Mouse (Mus musculus): ENCODE measurements around the gene Akr1b3. TPM values are rescaled to one million over a fixed set of nuclear protein-coding genes. Genes with fewer than 3 reads are reported as not detected.
A peak's percentile ranks its signal among the peaks of the same experiment; 100 is the strongest.
"Not testable (repeated sequence)": the region's sequence is repeated elsewhere in the genome, so short reads cannot be mapped to it uniquely, and the experiment has no call there.

Akr1b3 gene
- polyA plus RNA-seq (2015; fragmentation: Nextera tagmentation; extraction: Ambion mirVana): 126 and 145 TPM in 2 replicates

DNA sequence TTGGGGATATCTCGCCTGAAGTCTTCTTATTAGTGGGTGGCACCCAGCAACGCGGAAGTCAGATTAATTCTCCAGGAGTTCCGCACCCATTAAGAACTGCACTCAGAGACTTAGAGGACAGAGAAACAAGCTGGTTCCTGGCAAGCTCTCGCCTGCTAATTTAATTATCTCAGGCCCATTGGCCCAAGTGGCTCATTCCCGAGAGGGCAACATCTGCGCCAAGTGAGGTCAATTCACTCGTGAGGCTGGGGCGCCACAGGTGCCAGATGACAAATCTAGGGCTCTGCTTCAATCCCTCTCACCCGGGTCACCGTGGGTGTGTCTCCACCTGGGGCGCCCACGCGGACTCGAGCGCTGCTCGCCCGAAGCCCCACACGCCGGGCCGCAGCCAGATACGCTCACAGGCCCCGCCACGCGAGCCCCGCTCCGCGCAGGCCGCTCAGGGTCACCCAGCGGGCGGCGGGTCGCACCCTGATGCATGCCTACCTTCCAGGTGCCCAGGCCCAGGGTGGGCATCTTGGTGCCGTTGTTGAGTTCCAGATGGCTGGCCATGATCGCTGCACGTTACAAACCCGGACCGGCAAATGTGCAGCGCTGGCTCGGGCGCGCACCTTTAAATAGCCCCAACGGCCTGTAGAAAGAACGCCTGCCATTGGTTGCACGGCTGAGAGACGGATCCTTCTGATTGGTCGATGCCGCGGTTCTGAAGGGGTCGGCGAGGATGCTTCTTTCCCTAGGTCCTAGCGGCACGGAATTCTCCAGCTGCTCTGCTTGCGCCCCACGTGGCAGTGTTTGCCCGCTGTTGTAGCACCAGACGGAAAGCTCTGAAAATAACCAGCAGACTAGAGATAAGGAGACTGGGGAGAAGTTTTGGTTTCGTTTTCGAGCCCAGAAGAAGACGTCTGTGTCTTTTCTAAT is at the start of gene Akr1b3:
Gene Akr1b3, minus strand, starts transcription at position 625 of the 918 bp plus-strand sequence.
- WGBS: under 1% methylated on average over 60 of the region's 60 CpGs
- peak; percentile 100 for ATAC-seq (ENCODE audit: low FRiP score)
- Histone ChIP-seq H3K27me3 (replicated peaks) (no peaks in the 10 kb centered on the region), H3K9ac (replicated peaks) (peak within 1 kb of the TSS; percentile 81), H3K4me2 (peak within 1 kb of the TSS; percentile 83), H3K27ac (replicated peaks) (peak within 1 kb of the TSS; percentile 66), H3K4me3 (replicated peaks) (peak within 1 kb of the TSS; percentile 75), H3K36me3 (no peaks in the 10 kb centered on the region), H3K4me1 (peaks cover 17% of the 10 kb centered on the region), H3K9me3 (replicated peaks) (no peaks in the 10 kb centered on the region)

DNA sequence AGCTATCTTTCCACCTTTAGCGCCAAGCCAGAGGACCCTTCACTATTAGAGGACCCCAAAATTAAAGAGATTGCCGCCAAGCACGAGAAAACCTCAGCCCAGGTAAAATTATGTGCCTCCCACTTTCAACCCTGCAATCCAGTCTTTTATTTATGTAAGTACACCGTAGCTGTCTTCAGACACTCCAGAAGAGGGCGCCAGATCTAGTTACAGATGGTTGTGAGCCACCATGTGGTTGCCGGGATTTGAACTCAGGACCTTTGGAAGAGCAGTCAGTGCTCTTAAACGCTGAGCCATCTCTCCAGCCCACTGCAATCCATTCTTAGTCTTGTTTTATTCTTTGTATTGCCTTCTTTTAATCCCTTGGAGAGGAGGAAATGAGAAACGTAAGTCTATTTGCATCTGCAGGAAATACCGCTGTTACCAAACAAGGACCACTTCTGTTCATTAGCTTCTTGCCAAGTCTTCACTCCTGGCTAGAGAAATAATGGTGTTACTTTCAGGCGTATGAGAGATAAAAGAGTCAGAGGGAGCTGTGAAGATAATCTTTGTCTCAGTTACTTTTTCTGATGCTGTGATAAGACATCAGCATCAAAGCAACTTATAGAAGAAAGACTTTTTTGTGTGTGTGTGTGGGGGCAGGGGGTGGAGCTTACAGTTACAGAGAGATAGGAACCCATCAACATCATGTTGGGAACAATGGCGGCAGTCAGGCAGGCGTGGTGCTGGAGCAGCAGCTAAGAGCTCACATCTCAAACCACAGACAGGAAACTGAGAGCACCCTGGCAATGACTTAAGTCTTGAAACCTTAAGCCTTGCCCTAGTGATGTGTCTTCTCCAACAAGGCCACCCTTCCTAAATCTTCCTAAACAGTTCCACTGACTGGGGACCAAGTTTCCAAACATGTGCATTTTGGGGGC is 47.2 kb upstream of the Akr1b3 start:
- 89% methylated on average over 12 of the region's 12 CpGs for WGBS
- no peak overlapping the region for H3K27ac ChIP-seq (replicated peaks)
- no peak for ATAC-seq (ENCODE audit: low FRiP score)

DNA sequence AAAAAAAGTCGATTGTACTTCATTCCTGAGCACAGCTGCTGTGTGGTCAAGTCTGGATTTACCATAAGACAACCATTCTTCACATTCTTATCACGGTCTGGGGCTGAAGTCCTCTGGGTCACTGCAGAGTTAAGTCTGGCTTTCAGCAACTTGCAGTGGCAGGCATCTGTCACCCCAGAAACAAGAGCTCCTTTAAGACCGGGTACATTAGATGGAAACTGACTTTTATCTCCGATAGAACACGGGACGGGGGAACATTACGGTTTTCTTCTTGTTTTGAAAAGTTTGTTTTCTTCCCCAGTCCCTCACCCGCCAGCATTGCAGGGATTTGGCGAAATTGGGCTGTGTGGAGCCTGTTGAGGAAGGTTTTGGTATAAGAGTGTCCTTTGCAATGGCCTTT is 38.6 kb upstream of the Akr1b3 start:
- H3K36me3 ChIP-seq: no peaks in the 10 kb centered on the region
- no peak overlapping the region for H3K4me3 ChIP-seq (replicated peaks)
- H3K4me2 ChIP-seq: no peak overlapping the region
- H3K27ac ChIP-seq (replicated peaks): no peak overlapping the region
- no peaks in the 10 kb centered on the region for H3K27me3 ChIP-seq (replicated peaks)
- H3K9ac ChIP-seq (replicated peaks): no peak overlapping the region
- no peaks in the 10 kb centered on the region for H3K9me3 ChIP-seq (replicated peaks)
- WGBS: 90% methylated on average over 9 of the region's 9 CpGs
- no peak for ATAC-seq (ENCODE audit: low FRiP score)
- 0 out of 2 replicates have a peak, but pooled peaks cover 7% of the 10 kb centered on the region for H3K4me1 ChIP-seq

More for the DNA sequence above, 47.2 kb upstream of the Akr1b3 start:
- H3K4me2 ChIP-seq: no peak overlapping the region
- H3K9me3 ChIP-seq (replicated peaks): no peaks in the 10 kb centered on the region
- no peaks in the 10 kb centered on the region for H3K27me3 ChIP-seq (replicated peaks)
- no peak overlapping the region for H3K4me3 ChIP-seq (replicated peaks)
- no peak overlapping the region for H3K9ac ChIP-seq (replicated peaks)
- H3K36me3 ChIP-seq: no peaks in the 10 kb centered on the region
- peaks cover 9% of the 10 kb centered on the region for H3K4me1 ChIP-seq

DNA sequence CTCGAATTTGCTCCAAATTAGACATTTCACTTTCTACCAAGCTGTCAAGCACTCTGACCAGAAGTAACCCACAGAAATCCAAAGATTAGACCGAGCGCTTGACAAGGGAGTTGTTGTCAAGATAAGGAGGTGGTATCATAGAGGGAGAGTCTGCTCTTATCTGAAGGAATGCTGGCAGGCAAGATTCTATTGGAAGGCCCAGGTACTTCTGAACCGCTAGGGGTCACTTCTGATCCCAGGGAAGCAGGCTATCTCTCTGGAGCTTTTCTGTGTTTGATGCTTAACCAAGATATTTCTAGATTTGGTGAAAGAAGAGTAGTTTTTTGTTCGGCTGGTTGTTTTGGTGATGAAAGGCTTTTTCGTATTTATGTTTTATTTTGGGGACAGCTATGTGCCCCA is 38.1 kb upstream of the Akr1b3 start:
- H3K36me3 ChIP-seq: no peaks in the 10 kb centered on the region
- no peak overlapping the region for H3K4me3 ChIP-seq (replicated peaks)
- 0 out of 2 replicates have a peak, but pooled peaks cover 7% of the 10 kb centered on the region for H3K4me1 ChIP-seq
- no peak overlapping the region for H3K4me2 ChIP-seq
- H3K9me3 ChIP-seq (replicated peaks): no peaks in the 10 kb centered on the region
- H3K9ac ChIP-seq (replicated peaks): no peak overlapping the region
- H3K27ac ChIP-seq (replicated peaks): no peak overlapping the region
- 83% methylated on average over 6 of the region's 6 CpGs for WGBS
- ATAC-seq (ENCODE audit: low FRiP score): no peak
- no peaks in the 10 kb centered on the region for H3K27me3 ChIP-seq (replicated peaks)

DNA sequence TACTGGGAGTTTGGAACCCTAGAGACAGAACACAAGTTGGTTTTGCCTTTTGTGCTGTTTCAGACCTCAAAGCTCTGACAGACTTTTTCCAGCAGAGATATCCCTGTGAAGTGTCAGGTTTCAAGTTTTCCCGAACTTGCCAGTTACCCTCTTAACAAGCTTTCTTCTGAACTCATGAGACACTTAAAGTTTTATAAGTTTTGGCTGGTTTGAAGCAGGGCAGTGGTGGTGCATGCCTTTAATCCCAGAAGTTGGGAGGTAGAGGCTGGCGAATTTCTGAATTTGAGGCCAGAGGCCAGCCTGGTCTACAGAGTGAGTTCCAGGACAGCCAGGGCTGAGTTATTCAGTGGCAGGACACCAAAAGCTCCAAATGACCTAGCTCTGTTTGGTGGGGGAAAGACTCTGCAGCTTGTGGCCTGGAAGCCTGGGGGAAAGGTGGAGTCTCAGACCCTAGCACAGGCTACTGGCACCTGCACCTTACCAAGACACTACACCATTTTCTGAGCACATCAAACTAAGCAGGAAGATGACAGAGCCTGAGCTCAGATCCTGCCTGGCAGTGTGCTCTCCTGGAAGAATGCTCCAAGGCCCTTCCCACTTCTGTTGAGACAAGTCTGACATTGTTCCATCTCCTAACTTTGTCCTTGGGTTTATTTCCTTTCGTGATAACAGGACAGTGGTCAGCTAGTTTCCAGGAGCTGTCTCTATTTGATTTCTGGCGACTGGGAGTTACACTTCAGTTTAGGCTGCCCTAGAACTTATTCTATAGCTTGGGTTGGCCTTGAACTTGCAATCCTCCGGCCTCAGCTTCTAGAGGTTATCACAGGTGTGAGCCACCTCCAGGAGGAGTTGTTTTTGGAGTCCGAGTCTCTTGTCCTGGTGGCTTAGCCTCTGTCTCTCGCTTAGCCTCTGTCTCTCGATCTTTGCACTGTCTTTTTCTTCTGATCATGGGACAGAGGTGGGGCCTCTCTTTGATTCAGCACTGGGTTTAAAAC is 37.4 kb upstream of the Akr1b3 start:
- Histone ChIP-seq H3K27me3 (replicated peaks) (no peaks in the 10 kb centered on the region), H3K4me1 (0 out of 2 replicates have a peak, but pooled peaks cover 7% of the 10 kb centered on the region), H3K27ac (replicated peaks) (no peak overlapping the region), H3K4me2 (peak overlapping the region; percentile 48), H3K36me3 (no peaks in the 10 kb centered on the region), H3K9me3 (replicated peaks) (no peaks in the 10 kb centered on the region), H3K9ac (replicated peaks) (no peak overlapping the region), H3K4me3 (replicated peaks) (no peak overlapping the region)
- WGBS: 81% methylated on average over 8 of the region's 8 CpGs
- ATAC-seq (ENCODE audit: low FRiP score): no peak

DNA sequence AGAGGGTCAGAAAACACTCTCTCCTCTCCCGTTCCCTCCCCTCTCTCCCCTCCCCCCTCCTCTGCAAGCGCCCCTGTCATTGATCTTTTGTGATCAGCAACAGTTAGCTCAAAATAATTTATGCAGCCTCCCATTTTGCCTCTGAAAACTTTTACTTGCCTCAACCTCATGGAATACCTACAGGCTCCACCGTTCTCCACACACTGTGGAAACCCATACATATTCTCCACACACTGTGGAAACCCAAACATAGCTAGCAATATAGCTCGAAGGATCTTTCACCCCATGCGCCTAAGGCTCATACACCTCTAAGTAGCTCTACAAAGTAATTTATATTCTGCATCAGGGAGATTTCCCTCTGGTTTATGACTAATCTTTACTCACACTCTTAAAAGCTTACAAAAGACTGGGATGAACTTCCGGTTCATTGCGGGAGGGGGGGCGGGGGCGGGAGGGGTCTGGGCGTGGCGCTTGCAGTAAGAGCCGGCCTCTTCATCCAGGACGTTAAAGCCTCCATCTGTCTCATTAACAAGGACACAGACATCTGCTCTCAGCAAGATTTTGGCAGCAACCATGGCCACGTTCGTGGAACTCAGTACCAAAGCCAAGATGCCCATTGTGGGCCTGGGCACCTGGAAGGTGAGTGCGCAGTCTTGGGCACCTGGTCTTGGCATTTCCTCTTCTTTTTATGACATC is 36.5 kb upstream of the Akr1b3 start, which contains the start of gene Akr1b8:
Gene Akr1b8, plus strand, starts transcription at position 462 of the 696 bp plus-strand sequence.
- H3K27ac ChIP-seq (replicated peaks): no peak within 1 kb of the TSS
- WGBS: 17% methylated on average over 16 of the region's 16 CpGs
- no peaks in the 10 kb centered on the region for H3K27me3 ChIP-seq (replicated peaks)
- H3K4me1 ChIP-seq: 0 out of 2 replicates have a peak, but pooled peaks cover 7% of the 10 kb centered on the region
- H3K4me2 ChIP-seq: peak within 1 kb of the TSS; percentile 48
- H3K9ac ChIP-seq (replicated peaks): no peak within 1 kb of the TSS
- H3K36me3 ChIP-seq: no peaks in the 10 kb centered on the region
- ATAC-seq (ENCODE audit: low FRiP score): no peak
- H3K4me3 ChIP-seq (replicated peaks): peak within 1 kb of the TSS; percentile 20; the same call in 1 of the 2 replicates
- no peaks in the 10 kb centered on the region for H3K9me3 ChIP-seq (replicated peaks)

DNA sequence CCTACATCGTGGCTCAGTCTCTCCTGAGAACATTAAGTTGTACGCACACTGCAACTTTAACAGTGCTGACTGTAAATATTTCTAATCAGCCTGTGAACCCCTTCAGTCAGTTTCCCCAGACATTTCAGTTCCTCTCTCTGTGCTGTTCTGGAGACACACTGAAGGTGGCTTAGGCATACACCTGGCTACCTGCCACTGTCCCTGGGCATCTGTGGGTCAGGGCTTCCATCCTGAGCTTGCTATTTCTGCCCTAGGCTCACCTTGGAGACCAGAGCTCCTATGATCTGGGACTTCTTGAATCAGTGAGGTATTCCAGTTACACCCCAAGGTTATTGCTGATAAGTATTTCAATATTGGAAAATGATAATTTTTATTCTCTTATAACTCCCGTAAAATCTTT is 35.1 kb upstream of the Akr1b3 start:
- Histone ChIP-seq H3K27me3 (replicated peaks) (no peaks in the 10 kb centered on the region), H3K9me3 (replicated peaks) (no peaks in the 10 kb centered on the region), H3K27ac (replicated peaks) (no peak overlapping the region), H3K9ac (replicated peaks) (no peak overlapping the region), H3K36me3 (no peaks in the 10 kb centered on the region), H3K4me2 (no peak overlapping the region), H3K4me3 (replicated peaks) (no peak overlapping the region), H3K4me1 (0 out of 2 replicates have a peak, but pooled peaks cover 7% of the 10 kb centered on the region)
- WGBS: 89% methylated on average over 3 of the region's 3 CpGs
- ATAC-seq (ENCODE audit: low FRiP score): no peak

DNA sequence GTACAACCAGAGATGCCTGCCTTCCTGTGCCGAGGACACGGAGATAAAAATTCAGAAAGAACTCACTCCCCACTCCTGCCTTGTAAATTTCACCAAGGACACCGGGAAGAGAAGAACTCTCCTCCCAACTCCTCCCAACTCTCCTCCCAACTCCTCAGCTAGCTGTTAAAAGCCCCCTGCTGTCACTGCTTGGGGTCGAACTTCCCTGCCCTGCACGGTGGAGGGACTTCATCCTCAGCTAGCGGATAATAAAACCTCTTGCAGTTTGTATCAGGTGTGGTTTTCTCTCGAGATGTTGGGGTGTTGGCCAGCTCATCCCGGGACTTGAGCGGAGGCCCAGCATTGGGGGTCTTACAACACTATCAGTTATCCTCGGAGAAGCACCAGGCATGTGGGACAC is 34.2 kb upstream of the Akr1b3 start:
- H3K4me2 ChIP-seq; H3K27ac ChIP-seq (replicated peaks); H3K36me3 ChIP-seq; ATAC-seq (ENCODE audit: low FRiP score); H3K9me3 ChIP-seq (replicated peaks); H3K9ac ChIP-seq (replicated peaks); H3K27me3 ChIP-seq (replicated peaks); H3K4me3 ChIP-seq (replicated peaks); H3K4me1 ChIP-seq: not testable (repeated sequence)
- 45% methylated on average over 10 of the region's 10 CpGs for WGBS

DNA sequence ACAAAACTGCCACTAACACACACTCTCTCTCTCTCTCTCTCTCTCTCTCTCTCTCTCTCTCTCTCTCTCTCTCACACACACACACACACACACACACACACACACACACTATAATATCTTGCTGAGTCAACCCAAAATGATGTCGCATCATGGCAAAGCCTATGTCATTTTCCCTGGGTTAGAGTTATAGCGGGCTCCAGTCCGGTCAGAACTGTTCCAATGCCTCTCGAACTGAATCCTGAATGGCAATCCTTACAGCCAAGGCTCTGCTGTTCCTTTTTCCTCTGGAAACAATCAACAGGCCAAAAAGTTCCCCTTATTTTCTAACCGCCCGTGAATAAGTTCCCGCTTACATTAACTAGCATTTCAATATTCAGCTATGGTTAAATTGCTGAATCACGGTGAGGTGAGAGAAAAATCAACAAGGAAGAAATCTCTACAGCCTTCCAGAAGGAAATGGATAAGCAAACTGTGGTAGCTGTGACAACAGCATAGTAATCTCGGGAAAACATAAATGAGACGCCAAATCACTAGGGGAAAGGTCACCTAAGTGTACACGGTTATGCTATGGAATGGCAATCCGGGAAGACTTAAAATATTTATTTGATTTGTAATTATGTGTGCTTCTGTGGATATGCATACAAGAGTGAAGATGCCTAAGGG is 32.9 kb upstream of the Akr1b3 start:
- Histone ChIP-seq H3K27ac (replicated peaks) (no peak overlapping the region), H3K4me1 (peaks cover 7% of the 10 kb centered on the region; the same call in 1 of the 2 replicates), H3K4me2 (no peak overlapping the region), H3K27me3 (replicated peaks) (0 out of 2 replicates have a peak, but pooled peaks cover 3% of the 10 kb centered on the region), H3K9ac (replicated peaks) (no peak overlapping the region), H3K36me3 (no peaks in the 10 kb centered on the region), H3K9me3 (replicated peaks) (no peaks in the 10 kb centered on the region), H3K4me3 (replicated peaks) (no peak overlapping the region)
- 82% methylated on average over 12 of the region's 12 CpGs for WGBS
- no peak for ATAC-seq (ENCODE audit: low FRiP score)

Data from neural tube, embryonic 15.5 days (tissue).